Mouse (Mus musculus): ENCODE data around the gene Dars.
A peak's percentile ranks its signal among the peaks of the same experiment; 100 is the strongest.

Gene Dars

GRCm38 (mm10) chr1:128416584-128417532 lies at the start of gene Dars:
Gene Dars (minus strand): TSS chr1:128417368.
- peak; percentile 95 for DNase-seq (ENCODE audit: low read depth, low spot score)

- no peak for DNase-seq (ENCODE audit: low read depth, low spot score)
Measured at GRCm38 (mm10) chr1:128466828-128467227, 49.7 kb upstream of the Dars start.

GRCm38 (mm10) chr1:128463478-128463877 lies 46.3 kb upstream of the Dars start:
- DNase-seq (ENCODE audit: low read depth, low spot score) = no peak

GRCm38 (mm10) chr1:128462389-128462788 lies 45.2 kb upstream of the Dars start:
- no peak for DNase-seq (ENCODE audit: low read depth, low spot score)

GRCm38 (mm10) chr1:128460780-128461179 lies 43.6 kb upstream of the Dars start:
- no peak for DNase-seq (ENCODE audit: low read depth, low spot score)

GRCm38 (mm10) chr1:128459439-128459838 lies 42.3 kb upstream of the Dars start:
- DNase-seq (ENCODE audit: low read depth, low spot score) = no peak

GRCm38 (mm10) chr1:128459011-128459410 lies 41.8 kb upstream of the Dars start:
- DNase-seq (ENCODE audit: low read depth, low spot score) = no peak

- no peak for DNase-seq (ENCODE audit: low read depth, low spot score)
Measured at GRCm38 (mm10) chr1:128456844-128457445, 39.8 kb upstream of the Dars start.

GRCm38 (mm10) chr1:128456271-128456670 lies 39.1 kb upstream of the Dars start:
- DNase-seq (ENCODE audit: low read depth, low spot score) = no peak

- DNase-seq (ENCODE audit: low read depth, low spot score) = no peak
Measured at GRCm38 (mm10) chr1:128452210-128452609, 35.0 kb upstream of the Dars start.

GRCm38 (mm10) chr1:128451183-128451582 lies 34.0 kb upstream of the Dars start:
- DNase-seq (ENCODE audit: low read depth, low spot score) = no peak

GRCm38 (mm10) chr1:128447206-128447902 lies 30.2 kb upstream of the Dars start:
- peak; percentile 74 for DNase-seq (ENCODE audit: low read depth, low spot score)

GRCm38 (mm10) chr1:128443890-128444839 lies 27.0 kb upstream of the Dars start:
- DNase-seq (ENCODE audit: low read depth, low spot score) = no peak

GRCm38 (mm10) chr1:128441129-128441473 lies 23.9 kb upstream of the Dars start:
- no peak for DNase-seq (ENCODE audit: low read depth, low spot score)

GRCm38 (mm10) chr1:128440386-128441128 lies 23.4 kb upstream of the Dars start:
- no peak for DNase-seq (ENCODE audit: low read depth, low spot score)

GRCm38 (mm10) chr1:128439618-128440017 lies 22.4 kb upstream of the Dars start:
- no peak for DNase-seq (ENCODE audit: low read depth, low spot score)

GRCm38 (mm10) chr1:128438526-128438925 lies 21.4 kb upstream of the Dars start:
- peak; percentile 43 for DNase-seq (ENCODE audit: low read depth, low spot score)

- no peak for DNase-seq (ENCODE audit: low read depth, low spot score)
Measured at GRCm38 (mm10) chr1:128437276-128437675, 20.1 kb upstream of the Dars start.

GRCm38 (mm10) chr1:128436015-128436414 lies 18.8 kb upstream of the Dars start:
- DNase-seq (ENCODE audit: low read depth, low spot score) = no peak

GRCm38 (mm10) chr1:128435551-128435950 lies 18.4 kb upstream of the Dars start:
- DNase-seq (ENCODE audit: low read depth, low spot score) = no peak

Measured in A20 (cell line).